Mouse (Mus musculus): ENCODE results near the gene Necab2. TPM values are rescaled to one million over a fixed set of nuclear protein-coding genes. Genes with fewer than 3 reads are reported as not detected.

Gene Necab2
- polyA plus RNA-seq, 1 experiment from 2014 or later = not detected

DNA sequence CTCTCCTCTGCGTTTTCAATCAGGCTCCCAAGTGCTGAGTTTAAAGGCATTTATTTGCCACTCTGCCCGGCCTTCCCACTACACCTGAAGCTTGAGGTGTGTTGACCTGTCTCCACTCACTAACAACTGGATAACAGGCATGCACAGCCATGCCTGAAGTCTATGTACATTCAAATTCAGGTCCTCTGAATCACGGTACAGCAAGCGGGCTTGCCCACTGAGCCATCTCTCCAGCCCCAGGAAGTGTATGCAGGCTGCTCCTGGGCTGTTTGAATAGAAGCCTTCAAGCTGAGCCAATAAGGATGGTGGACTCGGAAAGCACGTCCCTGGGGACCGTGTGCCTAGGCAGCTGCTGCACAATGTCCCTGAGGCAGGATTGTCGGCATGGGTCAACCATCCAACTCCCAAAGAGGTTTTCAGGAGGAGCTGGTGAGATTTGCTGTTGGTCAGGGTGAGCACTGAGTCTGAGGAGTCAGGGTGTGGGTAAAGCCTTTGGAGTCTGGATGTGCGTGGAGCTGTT is 24.9 kb upstream of the Necab2 start:
- no peak for TF ChIP-seq CTCF (IDR thresholded peaks at IDR 0.05; ENCODE audit: low read depth)
- no peak for TF ChIP-seq EP300 (IDR thresholded peaks at IDR 0.05; ENCODE audit: low read depth)
- Histone ChIP-seq H3K27ac (ENCODE audit: low read depth) (peak overlapping the region; percentile 97), H3K4me3 (ENCODE audit: low read depth, low read length) (peak overlapping the region; percentile 39; the same call in 1 of the 2 replicates), H3K36me3 (replicated peaks; ENCODE audit: insufficient read depth, low read length) (no peaks in the 10 kb centered on the region), H3K4me1 (ENCODE audit: insufficient read depth) (peaks cover 71% of the 10 kb centered on the region), H3K9ac (replicated peaks) (peak overlapping the region; percentile 45), H3K9me3 (ENCODE audit: low read length) (no peaks in the 10 kb centered on the region), H3K27me3 (ENCODE audit: insufficient read depth, low read length) (no peaks in the 10 kb centered on the region), H3K4me2 (ENCODE audit: low read depth, low read length) (peak overlapping the region; percentile 70)
- DNase-seq = no peak
- WGBS (ENCODE audit: insufficient replicate concordance) = 51% methylated on average over 9 of the region's 9 CpGs
- ATAC-seq = no peak

DNA sequence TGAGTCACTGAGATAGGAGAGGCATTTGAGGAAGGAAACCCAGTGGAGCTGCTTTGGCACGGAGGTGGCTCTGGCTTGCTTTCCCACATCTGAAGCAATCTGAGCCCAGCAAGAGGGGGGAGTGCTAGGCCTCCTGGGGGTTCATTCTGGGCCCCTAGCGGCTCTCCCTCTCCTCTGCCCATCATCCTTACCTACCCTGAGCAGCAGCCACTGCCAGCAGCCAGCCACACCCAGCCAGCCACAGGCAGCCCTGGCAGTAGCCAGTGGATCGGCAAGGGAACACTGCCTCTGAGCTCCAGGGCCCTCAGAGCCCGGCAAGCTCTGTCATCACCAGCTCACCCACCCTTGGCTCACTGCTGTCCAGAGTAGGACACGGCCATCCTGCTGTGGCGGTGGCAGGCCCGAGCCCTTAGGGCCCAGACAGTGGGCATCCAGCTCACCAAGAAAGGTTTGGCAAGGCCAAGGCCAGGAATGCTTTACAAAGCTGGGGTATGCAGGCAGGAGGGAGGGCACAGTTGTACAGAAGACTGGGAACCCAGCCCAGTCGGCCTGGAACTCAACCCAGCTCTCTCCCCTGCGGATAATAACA is 24.3 kb upstream of the Necab2 start:
- H3K36me3 ChIP-seq (replicated peaks; ENCODE audit: insufficient read depth, low read length) = no peaks in the 10 kb centered on the region
- H3K27me3 ChIP-seq (ENCODE audit: insufficient read depth, low read length) = no peaks in the 10 kb centered on the region
- H3K9ac ChIP-seq (replicated peaks) = peak overlapping the region; percentile 45
- ATAC-seq (no peak; the same call in 1 of the 2 replicates), DNase-seq (peak; percentile 35)
- TF ChIP-seq CTCF (IDR thresholded peaks at IDR 0.05; ENCODE audit: low read depth) (no peak), EP300 (IDR thresholded peaks at IDR 0.05; ENCODE audit: low read depth) (no peak)
- H3K4me2 ChIP-seq (ENCODE audit: low read depth, low read length) = peak overlapping the region; percentile 70
- peak overlapping the region; percentile 97 for H3K27ac ChIP-seq (ENCODE audit: low read depth)
- H3K9me3 ChIP-seq (ENCODE audit: low read length) = no peaks in the 10 kb centered on the region
- peaks cover 75% of the 10 kb centered on the region for H3K4me1 ChIP-seq (ENCODE audit: insufficient read depth)
- 34% methylated on average over 9 of the region's 9 CpGs for WGBS (ENCODE audit: insufficient replicate concordance)
- H3K4me3 ChIP-seq (ENCODE audit: low read depth, low read length) = peak overlapping the region; percentile 39

DNA sequence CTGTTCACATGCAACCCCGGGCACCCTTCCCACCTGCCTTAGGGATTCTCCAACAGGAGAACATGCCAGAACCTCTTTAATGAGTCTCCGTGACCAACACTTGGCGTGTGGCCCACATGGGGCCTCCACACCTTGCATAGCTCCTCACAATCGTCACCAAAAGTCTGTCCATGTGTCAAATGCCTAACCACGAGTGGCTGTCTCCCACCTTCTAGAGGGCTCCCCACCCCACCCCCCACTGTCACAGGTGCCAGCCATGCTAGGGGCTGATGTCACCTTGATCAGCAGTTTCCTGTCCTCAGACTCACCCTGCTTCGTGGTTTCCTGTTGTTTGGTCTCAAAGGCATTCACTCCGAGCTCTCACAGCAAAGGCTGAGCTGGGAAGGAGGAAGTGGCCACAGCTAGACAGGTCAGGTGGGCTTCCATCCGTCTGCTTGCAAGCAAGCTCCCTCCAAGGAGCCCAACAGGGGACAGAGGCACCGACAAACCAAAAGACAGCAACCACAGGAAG is 22.8 kb upstream of the Necab2 start:
- peak overlapping the region; percentile 97 for H3K27ac ChIP-seq (ENCODE audit: low read depth)
- H3K36me3 ChIP-seq (replicated peaks; ENCODE audit: insufficient read depth, low read length) = no peaks in the 10 kb centered on the region
- H3K4me3 ChIP-seq (ENCODE audit: low read depth, low read length) = peak overlapping the region; percentile 39
- no peaks in the 10 kb centered on the region for H3K9me3 ChIP-seq (ENCODE audit: low read length)
- peak; percentile 70 for TF ChIP-seq EP300 (IDR thresholded peaks at IDR 0.05; ENCODE audit: low read depth)
- no peak for TF ChIP-seq CTCF (IDR thresholded peaks at IDR 0.05; ENCODE audit: low read depth)
- WGBS (ENCODE audit: insufficient replicate concordance) = 17% methylated on average over 9 of the region's 9 CpGs
- no peaks in the 10 kb centered on the region for H3K27me3 ChIP-seq (ENCODE audit: insufficient read depth, low read length)
- peak overlapping the region; percentile 70 for H3K4me2 ChIP-seq (ENCODE audit: low read depth, low read length)
- ATAC-seq = peak; percentile 72
- H3K4me1 ChIP-seq (ENCODE audit: insufficient read depth) = peaks cover 89% of the 10 kb centered on the region
- peak; percentile 71 for DNase-seq
- peak overlapping the region; percentile 70 for H3K9ac ChIP-seq (replicated peaks)

DNA sequence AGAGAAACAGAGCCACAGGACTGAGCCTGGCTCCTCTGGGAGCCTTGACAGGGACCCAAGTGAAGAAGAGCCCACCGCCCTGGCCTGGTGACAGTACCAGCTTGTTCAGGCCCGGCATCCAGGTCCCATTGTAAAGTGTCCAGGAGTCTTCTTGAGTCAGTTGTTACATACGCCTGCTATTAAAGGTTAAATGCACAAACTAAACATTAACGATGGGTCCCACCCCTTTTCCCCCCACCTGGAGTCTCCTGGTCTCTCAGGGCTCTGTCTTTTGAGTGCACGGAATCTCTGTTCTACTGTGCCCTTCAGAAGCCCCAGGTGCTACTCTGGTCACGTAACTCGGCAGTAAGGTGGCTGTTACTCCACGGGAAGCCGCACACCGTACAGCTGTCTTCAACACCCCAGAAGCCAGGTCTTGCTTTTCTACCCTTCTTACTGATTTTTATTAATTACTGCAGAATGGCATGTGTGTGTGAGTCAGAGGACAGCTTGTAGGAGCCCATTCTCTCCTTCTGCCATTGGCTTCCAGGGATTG is 22.3 kb upstream of the Necab2 start:
- ATAC-seq (peak; percentile 35), DNase-seq (no peak)
- Histone ChIP-seq H3K4me2 (ENCODE audit: low read depth, low read length) (peak overlapping the region; percentile 70), H3K36me3 (replicated peaks; ENCODE audit: insufficient read depth, low read length) (no peaks in the 10 kb centered on the region), H3K9ac (replicated peaks) (peak overlapping the region; percentile 70), H3K27me3 (ENCODE audit: insufficient read depth, low read length) (no peaks in the 10 kb centered on the region), H3K9me3 (ENCODE audit: low read length) (no peaks in the 10 kb centered on the region), H3K4me1 (ENCODE audit: insufficient read depth) (peaks cover 89% of the 10 kb centered on the region), H3K4me3 (ENCODE audit: low read depth, low read length) (peak overlapping the region; percentile 39), H3K27ac (ENCODE audit: low read depth) (peak overlapping the region; percentile 97)
- 31% methylated on average over 10 of the region's 10 CpGs for WGBS (ENCODE audit: insufficient replicate concordance)
- TF ChIP-seq EP300 (IDR thresholded peaks at IDR 0.05; ENCODE audit: low read depth) (no peak), CTCF (IDR thresholded peaks at IDR 0.05; ENCODE audit: low read depth) (no peak)

DNA sequence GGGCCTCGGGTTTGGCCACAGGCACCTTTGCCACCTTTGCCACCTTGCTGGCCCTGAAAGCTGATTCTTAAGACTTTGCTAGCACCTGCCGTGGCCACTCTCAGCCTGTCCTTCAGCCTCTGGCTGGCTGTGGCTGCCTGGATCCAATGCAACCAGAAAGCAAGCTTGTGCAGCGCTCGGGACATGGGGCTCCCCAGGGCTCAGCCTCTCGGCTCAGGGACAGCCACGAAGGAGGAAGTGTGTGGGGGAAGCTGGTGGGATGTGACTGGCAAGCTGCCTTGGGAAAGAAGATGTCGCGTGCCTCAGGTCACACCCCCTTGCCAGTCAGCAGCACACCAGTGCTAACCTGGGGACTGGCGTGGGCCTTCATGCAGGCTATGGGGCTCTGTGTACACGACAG is 21.8 kb upstream of the Necab2 start:
- peak overlapping the region; percentile 70 for H3K9ac ChIP-seq (replicated peaks)
- no peaks in the 10 kb centered on the region for H3K9me3 ChIP-seq (ENCODE audit: low read length)
- peaks cover 89% of the 10 kb centered on the region for H3K4me1 ChIP-seq (ENCODE audit: insufficient read depth)
- no peaks in the 10 kb centered on the region for H3K27me3 ChIP-seq (ENCODE audit: insufficient read depth, low read length)
- DNase-seq (no peak), ATAC-seq (no peak)
- no peaks in the 10 kb centered on the region for H3K36me3 ChIP-seq (replicated peaks; ENCODE audit: insufficient read depth, low read length)
- H3K27ac ChIP-seq (ENCODE audit: low read depth) = peak overlapping the region; percentile 97
- H3K4me2 ChIP-seq (ENCODE audit: low read depth, low read length) = peak overlapping the region; percentile 70
- TF ChIP-seq EP300 (IDR thresholded peaks at IDR 0.05; ENCODE audit: low read depth) = no peak
- no peak for TF ChIP-seq CTCF (IDR thresholded peaks at IDR 0.05; ENCODE audit: low read depth)
- peak overlapping the region; percentile 39 for H3K4me3 ChIP-seq (ENCODE audit: low read depth, low read length)
- WGBS (ENCODE audit: insufficient replicate concordance) = 31% methylated on average over 10 of the region's 10 CpGs

DNA sequence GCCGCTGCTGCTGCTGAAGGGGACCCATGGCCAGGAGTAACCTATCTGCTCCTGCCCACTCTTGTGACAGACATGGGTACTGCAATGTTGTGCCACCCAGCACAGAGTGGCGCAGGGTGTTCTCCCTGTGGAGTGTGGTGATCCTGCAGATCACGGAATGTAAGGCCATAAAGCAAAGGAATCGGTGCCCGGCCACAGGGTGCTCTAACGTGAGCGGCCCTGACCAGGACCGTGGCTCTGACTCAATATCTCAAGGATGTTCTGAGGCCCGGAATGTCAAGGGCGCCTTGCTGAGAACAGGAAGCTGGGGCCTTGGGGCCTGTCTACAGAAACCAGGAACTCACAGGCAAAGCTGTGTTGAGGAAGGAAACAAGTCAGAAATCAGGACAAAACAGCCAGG is 21.0 kb upstream of the Necab2 start:
- H3K9ac ChIP-seq (replicated peaks) = peak overlapping the region; percentile 58
- peaks cover 88% of the 10 kb centered on the region for H3K4me1 ChIP-seq (ENCODE audit: insufficient read depth)
- 30% methylated on average over 10 of the region's 10 CpGs for WGBS (ENCODE audit: insufficient replicate concordance)
- peak overlapping the region; percentile 70 for H3K4me2 ChIP-seq (ENCODE audit: low read depth, low read length)
- H3K4me3 ChIP-seq (ENCODE audit: low read depth, low read length) = peak overlapping the region; percentile 18
- peak overlapping the region; percentile 97 for H3K27ac ChIP-seq (ENCODE audit: low read depth)
- no peaks in the 10 kb centered on the region for H3K9me3 ChIP-seq (ENCODE audit: low read length)
- no peaks in the 10 kb centered on the region for H3K27me3 ChIP-seq (ENCODE audit: insufficient read depth, low read length)
- DNase-seq (peak; percentile 60), ATAC-seq (no peak; the same call in 1 of the 2 replicates)
- TF ChIP-seq CTCF (IDR thresholded peaks at IDR 0.05; ENCODE audit: low read depth) (peak; percentile 32), EP300 (IDR thresholded peaks at IDR 0.05; ENCODE audit: low read depth) (peak; percentile 49; the same call in 1 of the 2 replicates)
- H3K36me3 ChIP-seq (replicated peaks; ENCODE audit: insufficient read depth, low read length) = no peaks in the 10 kb centered on the region

Data from liver, postnatal 0 days (tissue).